Mouse (Mus musculus) sigmoid colon, adult 10 weeks (tissue): ENCODE data around the gene Cdc73. TPM values are rescaled to one million over a fixed set of nuclear protein-coding genes. Genes with fewer than 3 reads are reported as not detected.

Source experiments
- polyA plus RNA-seq: library from polyadenylated mRNA; stranded (reverse); fragments of 350-450 nt; fragmentation: Illumina TruSeq; extraction: RNeasy Lipid Tissue Mini Kit (QIAGEN cat#74804); gene quantifications from one replicate; pipeline ENCODE4 v1.2.3, GENCODE M21; 2014; ENCODE audit warnings: low read depth, low replicate concordance

Gene Cdc73
- 93.5 TPM for polyA plus RNA-seq

DNA sequence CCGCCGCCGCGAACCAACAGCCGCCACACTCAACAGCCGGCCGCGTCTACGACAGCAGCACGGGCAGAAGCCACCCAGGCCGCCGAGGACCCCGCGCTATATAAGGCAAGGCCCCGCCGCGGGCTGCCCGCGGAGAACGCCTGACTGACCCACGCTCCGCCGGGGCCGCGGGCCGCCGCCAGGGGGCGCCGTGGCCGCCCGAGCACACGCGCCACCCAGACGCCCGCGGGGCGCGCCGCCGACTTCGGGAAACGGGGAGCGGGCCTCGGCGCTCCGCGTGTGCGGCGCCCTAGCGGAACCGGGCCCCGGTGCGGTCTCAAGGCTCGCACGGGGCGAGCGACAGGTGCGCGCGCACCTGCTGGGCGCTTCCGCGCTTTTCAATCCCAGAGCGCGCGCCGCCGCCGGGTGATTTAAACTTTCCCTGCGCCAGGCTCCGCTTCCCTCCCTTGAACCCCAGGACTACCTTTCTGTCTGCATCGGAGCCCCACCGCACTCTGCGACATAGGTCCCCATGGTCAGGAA is at the start of gene Cdc73:
Cdc73 (minus strand) TSS at position 153 of the 522 bp plus-strand sequence.

DNA sequence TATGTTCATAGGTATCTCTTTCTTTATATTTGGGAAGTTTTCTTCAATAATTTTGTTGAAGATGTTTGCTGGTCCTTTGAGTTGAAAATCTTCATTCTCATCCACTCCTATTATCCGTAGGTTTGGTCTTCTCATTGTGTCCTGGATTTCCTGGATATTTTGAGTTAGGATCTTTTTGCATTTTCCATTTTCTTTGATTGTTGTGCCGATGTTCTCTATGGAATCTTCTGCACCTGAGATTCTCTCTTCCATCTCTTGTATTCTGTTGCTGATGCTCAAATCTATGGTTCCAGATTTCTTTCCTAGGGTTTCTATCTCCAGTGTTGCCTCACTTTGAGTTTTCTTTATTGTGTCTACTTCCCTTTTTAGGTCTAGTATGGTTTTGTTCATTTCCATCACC is 13.3 kb upstream of the Cdc73 start, which contains the start of gene Glrx2:
Glrx2 (plus strand) TSS at position 301 of the 400 bp plus-strand sequence.

GRCm38 (mm10) chr1:143640650-143641407 is 61.9 kb downstream of the Cdc73 start, which contains the start of gene B3galt2:
B3galt2 (plus strand) TSS chr1:143640664.

Other genes starting within 250 kb of the Cdc73 start
- 13.3 TPM for gene B3galt2, start 62.2 kb downstream of the Cdc73 start, polyA plus RNA-seq
- 95.0 TPM for gene Glrx2, start 13.4 kb upstream of the Cdc73 start, polyA plus RNA-seq
- gene Trove2, start 74.2 kb upstream of the Cdc73 start, polyA plus RNA-seq = 32.6 TPM
- gene Uchl5, start 74.4 kb upstream of the Cdc73 start, polyA plus RNA-seq = 95.3 TPM